Mouse (Mus musculus) stomach, adult 2 months (tissue): ENCODE measurements around the gene Noc4l. TPM values are rescaled to one million over a fixed set of nuclear protein-coding genes. Genes with fewer than 3 reads are reported as not detected.

ENCODE experiments used
- polyA plus RNA-seq: library from polyadenylated mRNA; depleted of rRNA; stranded (reverse); fragments of >200 nt; gene quantifications from 2 replicates; pipeline ENCODE4 v1.2.3, GENCODE M21; 2012; rRNA removed

The Noc4l gene
- 24.1 and 34.4 TPM in 2 replicates for polyA plus RNA-seq

DNA sequence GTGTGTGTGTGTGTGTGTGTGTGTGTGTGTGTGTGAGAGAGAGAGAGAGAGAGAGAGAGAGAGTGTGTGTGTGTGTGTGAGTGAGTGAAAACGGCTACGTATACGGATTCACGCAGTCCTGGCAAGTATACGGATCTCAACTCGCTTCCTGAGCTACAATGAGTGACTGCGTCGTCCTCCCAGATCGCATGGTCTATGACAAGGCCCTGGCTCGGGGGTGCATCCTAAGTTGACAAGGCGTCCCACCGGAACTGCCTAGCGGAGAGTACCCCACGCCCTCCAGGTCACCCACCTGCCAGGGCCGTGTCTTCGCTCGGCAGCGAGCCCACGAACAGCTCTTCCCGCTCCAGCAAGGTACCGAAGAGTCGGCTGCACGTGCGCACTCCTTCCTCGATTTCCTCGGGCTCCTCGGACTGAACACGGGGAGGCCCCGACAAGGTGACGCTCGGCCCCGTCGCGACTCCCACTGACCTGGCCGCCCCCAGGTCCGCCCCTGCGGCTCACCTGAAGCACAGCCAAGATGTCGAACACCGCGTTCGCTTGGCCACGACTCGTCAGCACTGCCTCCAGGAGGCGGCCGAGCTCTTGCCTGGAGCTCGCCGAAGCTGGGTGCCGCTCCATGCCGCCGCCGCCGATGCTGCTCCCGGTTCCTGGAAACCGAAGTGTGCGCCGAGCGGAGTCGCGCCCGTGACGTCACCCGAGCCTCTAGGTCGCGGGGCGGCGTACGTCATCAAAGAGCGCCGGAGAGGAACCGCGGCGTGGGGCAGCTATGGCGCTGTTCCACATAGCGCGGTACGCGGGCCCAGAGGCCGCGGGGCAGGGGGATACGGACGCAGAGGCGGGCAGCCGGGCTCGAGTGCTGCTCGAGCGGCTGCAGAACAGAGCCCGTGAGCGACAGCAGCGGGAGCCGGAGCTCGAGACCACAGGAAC lies at the start of gene Noc4l, which contains the start of gene Ddx51:
Gene Noc4l, minus strand, starts transcription at position 699 of the 930 bp plus-strand sequence.
Gene Ddx51, plus strand, starts transcription at position 733 of the 930 bp plus-strand sequence.

Other genes with a start within 250 kb of the Noc4l start
- gene Fbrsl1, start 204.9 kb downstream of the Noc4l start, polyA plus RNA-seq = 59.1 and 96.9 TPM in 2 replicates
- 0.16 and 0.29 TPM in 2 replicates for gene Galnt9, start 109.1 kb downstream of the Noc4l start, polyA plus RNA-seq
- 4.5 and 5.0 TPM in 2 replicates for gene Ddx51, start within 50 bp of the Noc4l start, polyA plus RNA-seq
- 19.3 and 25.2 TPM in 2 replicates for gene Ep400, start 117.3 kb upstream of the Noc4l start, polyA plus RNA-seq
- 10.5 and 11.8 TPM in 2 replicates for gene Pus1, start 127.2 kb upstream of the Noc4l start, polyA plus RNA-seq
- gene Ulk1, start 156.7 kb upstream of the Noc4l start, polyA plus RNA-seq = 25.2 and 39.0 TPM in 2 replicates
- gene Hscb, start 186.4 kb upstream of the Noc4l start, polyA plus RNA-seq = 5.8 and 9.0 TPM in 2 replicates
- 3.1 and 3.3 TPM in 2 replicates for gene Chek2, start 186.6 kb upstream of the Noc4l start, polyA plus RNA-seq
- 1.9 and 2.4 TPM in 2 replicates for gene Ttc28, start 226.4 kb upstream of the Noc4l start, polyA plus RNA-seq